Mouse (Mus musculus) left cerebral cortex, postnatal 14 days (tissue): ENCODE measurements around the gene Tfpi. TPM values are rescaled to one million over a fixed set of nuclear protein-coding genes. Genes with fewer than 3 reads are reported as not detected.
"Not testable (repeated sequence)": the region's sequence is repeated elsewhere in the genome, so short reads cannot be mapped to it uniquely, and the experiment has no call there.

Experiments
- DNase-seq, 2 experiments: peaks; one replicate each; pipeline ENCODE4 v3.0.0; 2021 to 2022; ENCODE audit warnings: low spot score in 2 of 2, mixed read lengths in 1 of 2
- intact Hi-C: fragments of 180-260 bp; cut with DNase I; formaldehyde crosslinking; loops from one replicate; pipeline ENCODE4 v1.15.1; 2025
- long read RNA-seq, 2 experiments: library from polyadenylated mRNA; stranded (forward); transcript quantifications; one replicate each; pipeline ENCODE4 v2.0.0; 2021
- total RNA-seq, 2 experiments: library from RNA; stranded (reverse); gene quantifications; 2 replicates each; pipeline ENCODE4 v1.2.3; 2021

Gene Tfpi
- total RNA-seq: 1 to 10 TPM; 6.5 to 7.2 TPM
- long read RNA-seq, experiment 1, partial matches to known transcripts: 1 of 10 reads
- long read RNA-seq, experiment 1, other reads (novel, unspliced or antisense): 7 of 10 reads
- long read RNA-seq, experiment 2, partial matches to known transcripts: 0 of 5 reads
- long read RNA-seq, experiment 2, other reads (novel, unspliced or antisense): 3 of 5 reads

DNA sequence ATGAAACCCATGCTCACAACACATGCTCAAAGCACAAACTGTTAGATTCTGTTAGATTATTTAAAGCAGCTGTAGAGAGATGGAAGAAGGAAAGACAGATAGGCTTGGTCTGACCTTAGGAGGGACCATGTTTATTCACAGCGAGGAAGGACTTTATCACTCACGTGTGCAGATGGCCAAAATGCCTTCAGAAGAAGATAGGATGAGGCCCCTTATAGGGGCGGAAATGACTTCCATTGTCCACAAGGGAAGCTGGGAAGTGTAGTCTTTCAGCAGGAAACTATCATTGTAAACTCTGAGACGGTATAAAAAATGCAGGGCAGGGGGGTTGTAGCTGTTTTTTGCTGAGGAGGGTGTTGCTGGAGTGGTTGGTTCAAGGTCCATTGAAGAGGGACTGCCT is at the start of gene Tfpi:
Gene Tfpi, minus strand, starts transcription at position 199 of the 400 bp plus-strand sequence.
- no peak for DNase-seq
- intact Hi-C loops: no loop called here

DNA sequence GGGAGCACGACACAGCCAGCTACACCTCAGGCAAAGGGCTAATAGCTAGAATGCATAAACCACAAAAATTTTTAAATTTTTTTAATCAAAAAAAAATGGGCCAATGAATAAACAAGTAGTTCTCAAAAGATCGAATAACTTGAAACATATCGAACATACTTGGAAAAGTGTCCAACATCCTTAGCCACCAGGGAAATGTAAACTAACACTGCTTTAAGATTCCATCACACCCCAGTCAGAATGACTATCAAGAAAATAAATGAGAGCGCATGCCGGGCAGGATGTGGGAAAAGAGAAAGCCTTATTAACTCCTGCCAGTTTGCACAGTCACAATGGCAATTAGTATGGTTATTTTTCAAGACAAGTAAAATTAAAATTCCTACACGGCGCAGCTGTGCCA is 49.6 kb upstream of the Tfpi start:
- no peak for DNase-seq
- intact Hi-C loops: no loop called here

DNA sequence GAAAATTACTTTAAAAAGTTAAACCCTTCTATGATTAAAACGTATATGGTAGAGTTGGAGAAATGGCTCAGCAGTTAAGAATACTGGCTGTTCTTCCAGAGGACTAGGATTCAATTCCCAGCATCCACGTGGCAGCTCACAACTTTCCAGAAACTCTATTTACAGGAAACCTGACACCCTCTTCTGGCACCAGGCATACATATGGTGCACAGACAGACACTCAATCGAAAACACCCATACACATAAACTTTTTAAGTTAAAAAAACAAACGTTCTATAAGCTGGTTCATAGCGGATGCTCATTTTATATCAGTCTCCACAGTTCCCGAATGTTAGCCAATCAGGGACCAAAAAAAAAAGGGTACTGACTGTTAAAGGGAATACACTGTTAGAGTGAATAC is 49.2 kb upstream of the Tfpi start:
- DNase-seq: no peak
- intact Hi-C loops: no loop called here

DNA sequence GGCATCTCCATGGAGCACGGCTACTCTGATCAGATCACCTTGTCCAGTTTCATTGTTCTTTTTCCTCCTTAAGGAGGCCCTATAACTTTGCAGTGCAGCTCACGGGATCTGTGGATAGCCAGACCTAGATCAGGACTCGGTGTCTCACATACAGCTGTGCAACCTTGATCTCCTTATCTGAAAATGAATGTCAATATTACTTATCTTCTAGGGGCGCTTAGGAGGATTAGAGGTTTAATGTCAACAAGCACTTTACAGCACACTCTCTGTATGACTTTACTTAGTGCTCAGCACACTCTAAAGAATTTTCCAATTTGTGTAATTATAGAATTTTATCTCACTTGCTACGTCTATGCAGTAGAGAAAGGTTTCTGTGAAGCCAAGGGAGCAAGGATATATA is 48.5 kb upstream of the Tfpi start:
- DNase-seq: no peak
- intact Hi-C loops: no loop called here

DNA sequence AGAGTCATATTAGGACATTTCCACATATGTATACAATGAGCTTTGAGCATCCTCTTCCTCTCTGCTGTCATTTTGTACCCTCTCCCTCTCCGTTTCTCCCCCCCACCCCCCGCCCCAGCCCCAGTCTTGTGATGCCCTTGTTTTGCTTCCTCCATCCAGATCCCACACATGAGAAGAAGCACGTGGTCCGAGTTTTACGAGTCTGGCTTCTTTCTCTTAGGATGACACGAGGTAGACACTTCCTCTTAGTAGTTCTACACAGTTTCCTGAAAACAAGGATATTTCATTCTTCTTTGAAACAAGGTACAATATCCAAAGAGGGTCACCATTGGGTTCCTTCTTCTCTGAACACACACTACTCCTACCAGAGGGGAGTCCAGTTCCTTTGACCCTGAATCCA is 47.4 kb upstream of the Tfpi start:
- intact Hi-C loops: no loop called here
- DNase-seq: no peak

DNA sequence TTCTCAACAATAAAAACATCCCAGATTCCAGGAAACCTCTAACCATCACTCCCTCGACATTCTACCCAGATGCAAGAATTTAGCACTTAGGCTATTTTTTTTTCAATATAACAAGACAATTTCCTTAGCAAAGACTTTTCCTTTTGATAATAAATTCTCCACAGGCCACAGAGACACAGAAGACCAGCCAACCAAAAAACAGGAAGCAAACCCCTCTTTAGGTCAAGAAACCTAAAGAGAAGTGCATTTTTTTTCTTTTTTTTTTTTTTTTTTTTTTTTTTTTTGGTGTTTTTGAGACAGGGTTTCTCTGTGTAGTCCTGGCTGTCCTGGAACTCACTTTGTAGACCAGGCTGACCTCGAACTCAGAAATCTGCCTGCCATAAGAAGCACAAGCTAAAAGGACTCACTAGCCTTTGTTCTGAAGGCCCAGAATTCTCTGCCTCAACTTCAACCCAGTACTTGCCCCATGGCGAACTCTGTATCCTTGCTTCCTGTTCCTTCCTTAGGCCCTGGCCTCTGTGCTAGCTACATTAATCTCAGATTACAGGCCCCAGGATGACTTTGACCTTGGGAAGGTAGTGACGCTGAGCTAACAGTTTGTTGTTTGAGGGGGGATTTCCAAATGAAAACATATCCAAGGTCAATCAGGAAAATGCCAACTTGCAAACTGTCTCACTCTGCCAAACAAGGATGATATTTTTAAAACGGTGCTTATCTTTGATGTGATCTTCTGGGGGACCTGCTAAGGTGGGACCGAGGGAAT is 46.7 kb upstream of the Tfpi start:
- intact Hi-C loops: no loop called here
- no peak for DNase-seq

DNA sequence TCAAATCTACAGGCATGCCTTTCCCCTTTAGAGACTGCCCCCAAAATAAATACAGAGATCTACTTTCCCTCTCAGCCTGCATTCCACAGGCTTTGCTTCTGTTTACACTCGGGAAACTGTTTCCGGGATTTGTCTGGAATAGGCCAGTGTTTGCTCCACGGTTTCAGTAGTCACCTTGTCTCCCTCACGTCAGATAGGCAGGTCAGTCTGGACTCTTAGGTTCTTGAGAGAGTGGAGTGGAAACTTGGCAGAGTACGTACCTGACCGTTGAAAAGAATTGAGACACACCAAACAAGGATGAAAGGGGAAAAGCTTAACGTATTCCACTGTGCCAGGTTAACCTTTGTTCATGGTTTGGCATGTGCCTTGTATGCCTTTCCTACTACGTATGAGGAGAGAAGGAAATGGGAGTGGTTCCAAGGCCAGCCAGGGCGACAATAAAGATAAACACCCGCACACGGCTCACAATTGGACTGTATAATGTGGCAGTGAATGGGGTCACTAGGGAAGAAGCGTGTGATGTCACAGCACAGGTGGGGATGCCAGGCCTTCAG is 43.0 kb upstream of the Tfpi start:
- intact Hi-C loops: no loop called here
- DNase-seq: no peak

DNA sequence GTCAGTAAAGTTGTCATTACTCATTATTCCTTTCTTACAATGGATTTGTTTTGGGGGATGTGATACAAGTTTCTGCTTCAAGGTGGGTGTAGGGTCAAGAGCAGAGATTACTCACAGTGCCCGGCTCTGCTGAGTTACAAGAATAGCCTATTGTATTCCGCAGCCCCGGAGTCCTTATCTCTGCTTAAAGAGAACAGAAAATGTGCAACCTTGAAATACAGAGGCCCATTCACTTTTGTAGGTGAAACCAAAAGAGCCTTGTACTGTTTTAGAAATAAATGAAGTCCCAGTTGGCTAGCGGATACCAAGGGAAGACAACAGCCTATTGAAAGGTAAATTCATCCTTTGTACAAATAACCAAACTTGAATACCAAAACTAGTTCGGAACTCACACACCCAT is 42.2 kb upstream of the Tfpi start:
- intact Hi-C loops: no loop called here
- DNase-seq: no peak

DNA sequence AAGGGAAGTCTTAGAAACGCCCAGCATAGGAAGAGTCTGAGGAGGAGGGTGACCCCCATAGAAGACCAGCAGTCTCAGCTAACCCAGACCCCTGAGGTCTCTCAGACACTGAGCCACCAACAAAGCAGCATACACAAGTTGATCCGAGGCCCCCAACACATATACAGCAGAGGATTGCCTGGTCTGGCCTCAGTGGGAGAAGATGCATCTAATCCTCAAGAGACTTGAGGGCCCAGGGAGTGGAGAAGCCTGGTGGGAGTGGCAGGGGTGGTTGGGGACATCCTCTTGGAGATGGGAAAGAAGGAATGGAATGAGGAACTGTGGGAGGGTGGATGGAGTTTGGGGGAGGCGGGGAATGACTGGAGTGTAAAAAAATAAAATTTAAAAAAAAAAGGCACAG is 36.7 kb upstream of the Tfpi start:
- intact Hi-C loops: no loop called here
- no peak for DNase-seq

DNA sequence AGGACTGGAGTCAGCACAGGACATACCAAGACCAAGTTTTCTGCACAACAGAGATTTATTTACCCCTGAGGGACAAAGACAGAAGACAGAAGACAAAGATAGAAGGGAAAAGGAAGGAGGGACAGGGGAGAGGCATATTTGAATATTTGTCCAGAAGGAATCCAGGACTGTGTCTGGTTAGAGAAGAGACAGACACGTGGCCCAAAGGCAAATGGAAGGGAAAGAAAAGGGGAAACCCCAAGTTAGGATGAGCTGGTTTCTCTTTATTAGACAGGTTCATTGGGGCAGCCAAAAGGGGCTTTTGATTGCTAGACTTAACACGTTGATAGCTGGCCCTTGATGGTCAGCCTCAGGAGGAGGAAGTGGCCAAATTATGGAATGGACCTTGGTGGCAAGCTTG is 34.9 kb upstream of the Tfpi start:
- no peak for DNase-seq
- intact Hi-C loops: no loop called here

DNA sequence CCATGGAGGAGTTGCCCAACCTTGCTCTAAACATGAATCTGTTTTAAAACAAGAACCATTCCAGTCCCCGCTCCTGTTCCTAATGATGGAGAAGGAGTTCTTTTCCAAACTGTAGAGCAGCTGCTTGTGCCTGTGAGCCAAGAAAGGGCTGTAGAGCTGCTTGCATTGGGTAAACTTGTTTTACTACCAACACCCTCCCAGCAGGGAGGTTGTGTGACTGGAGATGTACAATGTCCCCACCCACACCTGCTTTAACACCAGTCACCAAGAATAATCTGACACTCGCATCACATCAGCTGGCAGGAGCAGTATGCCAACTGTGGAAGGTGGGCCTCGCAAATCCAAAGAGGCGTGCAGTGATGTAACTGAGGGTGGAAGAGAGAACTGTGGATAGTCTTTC is 34.5 kb upstream of the Tfpi start:
- DNase-seq: peak; percentile 42 to 77
- intact Hi-C loops: no loop called here

DNA sequence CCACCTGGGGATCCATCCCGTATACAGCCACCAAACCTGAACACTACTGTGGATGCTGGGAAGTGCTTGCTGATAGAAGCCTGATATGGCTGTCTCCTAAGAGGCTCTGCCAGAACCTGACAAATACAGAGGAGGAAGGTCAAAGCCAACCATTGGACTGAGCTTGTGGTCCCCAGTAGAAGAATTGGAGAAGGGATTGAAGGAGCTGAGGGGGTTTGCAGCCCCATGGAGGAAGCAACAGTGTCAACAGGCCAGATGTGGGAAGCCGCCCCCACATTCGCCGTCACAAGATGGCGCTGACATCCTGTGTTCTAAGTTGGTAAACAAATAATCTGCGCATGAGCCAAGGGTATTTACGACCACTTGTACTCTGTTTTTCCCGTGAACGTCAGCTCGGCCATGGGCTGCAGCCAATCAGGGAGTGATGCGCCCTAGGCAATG is 28.4 kb upstream of the Tfpi start:
- peak; percentile 17 to 29 for DNase-seq
- intact Hi-C loops: not testable (repeated sequence)

DNA sequence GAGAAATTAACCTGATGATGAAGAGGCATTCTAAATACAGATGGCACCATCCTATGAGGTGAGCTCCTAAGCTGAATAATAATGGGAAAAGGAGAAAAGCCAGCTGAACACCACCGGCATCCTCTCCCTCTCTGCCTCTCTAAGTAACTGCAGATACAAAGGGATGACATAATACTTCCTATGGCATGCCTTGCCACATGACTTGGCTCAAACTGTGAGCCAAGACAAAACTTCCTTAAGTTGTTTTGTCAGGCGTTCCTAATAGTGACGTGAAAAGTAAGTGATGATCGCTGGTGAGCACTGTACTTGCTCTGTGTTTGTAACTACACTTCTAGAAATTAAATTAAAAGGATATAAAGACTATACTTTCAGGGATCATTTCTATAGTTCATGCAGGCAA is 27.7 kb upstream of the Tfpi start:
- intact Hi-C loops: no loop called here
- no peak for DNase-seq

DNA sequence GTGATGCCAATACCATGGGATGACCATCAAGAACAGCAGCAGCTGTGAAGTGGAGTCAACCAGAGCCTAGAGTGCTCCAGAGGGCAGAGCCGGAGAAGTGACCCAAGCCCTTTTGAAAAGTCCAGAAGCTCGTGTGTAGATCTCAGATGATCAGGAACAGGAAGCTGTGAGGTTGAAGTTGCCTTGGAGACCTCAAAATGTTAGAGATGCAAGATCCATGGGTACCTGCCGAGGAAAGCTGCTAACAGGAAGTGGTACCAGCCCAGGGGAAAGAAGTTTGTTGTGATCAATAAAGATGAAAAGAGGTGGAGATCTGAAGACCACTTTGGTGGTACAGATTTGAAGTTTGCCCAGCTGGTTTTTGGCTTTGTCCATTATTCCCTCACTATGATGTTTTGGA is 22.3 kb upstream of the Tfpi start:
- no peak for DNase-seq
- intact Hi-C loops: no loop called here

DNA sequence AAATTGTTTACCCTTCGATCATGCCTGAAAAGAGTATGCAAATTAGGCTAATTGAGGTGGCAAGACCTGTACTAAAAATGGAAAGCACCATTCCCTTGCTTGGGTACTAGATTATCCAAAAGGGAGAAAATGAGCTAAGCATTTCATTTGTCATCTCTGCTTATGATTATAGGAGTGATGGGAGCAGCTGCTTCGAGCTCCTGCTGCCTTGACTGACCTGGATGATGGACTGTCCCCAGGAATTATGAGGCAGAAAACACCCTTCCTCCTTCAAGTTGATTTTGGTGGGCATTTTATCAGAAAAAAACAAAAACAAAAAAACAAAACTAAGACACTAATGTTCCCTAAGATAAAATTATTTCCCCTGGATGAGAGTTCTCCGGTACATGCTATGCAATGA is 18.5 kb upstream of the Tfpi start:
- DNase-seq: no peak
- intact Hi-C loops: no loop called here

DNA sequence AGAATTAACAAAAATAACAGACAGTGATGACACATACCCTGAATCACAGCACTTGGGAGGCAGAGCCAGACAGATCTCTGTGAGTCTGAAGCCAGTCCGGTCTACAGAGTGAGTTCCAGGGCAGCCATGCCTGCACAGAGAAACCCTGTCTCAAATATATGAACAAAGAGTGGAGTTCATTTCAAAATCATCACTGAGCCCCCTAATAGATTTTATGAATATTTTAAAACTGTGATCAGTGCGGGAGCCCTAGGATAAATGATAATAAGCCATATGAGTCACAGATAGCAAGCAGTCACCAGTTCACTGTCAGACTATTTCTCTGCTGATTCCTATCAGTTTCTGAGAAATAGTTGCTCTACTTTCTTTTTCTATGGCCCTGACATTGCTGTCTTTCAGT is 17.1 kb upstream of the Tfpi start:
- DNase-seq: no peak
- intact Hi-C loops: no loop called here

DNA sequence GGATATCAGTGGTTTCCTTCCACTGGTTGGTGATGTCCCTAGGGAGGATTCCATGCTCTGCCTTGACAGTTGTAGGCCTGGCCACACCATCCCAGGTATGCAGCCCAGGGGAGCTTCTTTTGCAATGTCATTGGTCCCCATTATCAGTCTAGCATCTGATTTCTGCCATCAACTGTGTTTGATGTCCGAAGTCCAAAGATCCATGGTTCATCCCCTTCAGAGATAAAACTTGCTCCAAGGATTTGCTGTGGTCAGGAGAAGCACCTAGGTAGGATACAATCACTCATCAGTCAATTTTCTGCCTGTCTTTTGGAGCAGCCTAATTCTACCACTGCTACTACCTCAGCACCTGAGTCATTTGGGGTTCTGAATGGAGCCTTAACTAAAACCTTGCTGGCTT is 15.1 kb upstream of the Tfpi start:
- intact Hi-C loops: no loop called here
- DNase-seq: no peak

DNA sequence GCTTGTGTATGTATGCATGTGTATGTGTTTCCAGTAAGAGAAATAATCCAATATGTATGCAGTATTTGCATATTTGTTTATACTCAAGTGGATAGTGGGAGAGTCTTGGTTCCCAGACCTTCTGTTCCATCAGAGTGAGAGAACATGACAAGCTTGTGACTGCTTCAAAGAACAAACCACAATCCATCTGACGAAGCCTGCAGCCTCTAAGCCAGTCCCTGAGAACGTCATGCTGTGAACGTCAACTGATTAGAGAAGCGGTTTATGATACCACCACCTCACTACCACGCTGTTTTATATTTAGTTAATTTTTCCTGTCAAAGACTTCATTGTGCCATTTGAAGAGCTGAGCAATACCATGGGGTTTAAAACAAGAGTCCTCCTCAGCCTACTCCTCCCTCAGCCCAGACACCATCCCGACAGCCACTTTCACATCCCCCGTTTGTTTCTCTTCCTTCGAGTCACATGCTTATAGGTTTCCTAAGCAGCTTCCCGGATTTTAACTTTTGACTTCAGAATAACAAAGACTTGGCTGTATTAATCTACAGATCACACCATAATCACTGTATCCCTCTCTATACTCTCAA is 11.2 kb upstream of the Tfpi start:
- intact Hi-C loops: no loop called here
- DNase-seq: no peak

DNA sequence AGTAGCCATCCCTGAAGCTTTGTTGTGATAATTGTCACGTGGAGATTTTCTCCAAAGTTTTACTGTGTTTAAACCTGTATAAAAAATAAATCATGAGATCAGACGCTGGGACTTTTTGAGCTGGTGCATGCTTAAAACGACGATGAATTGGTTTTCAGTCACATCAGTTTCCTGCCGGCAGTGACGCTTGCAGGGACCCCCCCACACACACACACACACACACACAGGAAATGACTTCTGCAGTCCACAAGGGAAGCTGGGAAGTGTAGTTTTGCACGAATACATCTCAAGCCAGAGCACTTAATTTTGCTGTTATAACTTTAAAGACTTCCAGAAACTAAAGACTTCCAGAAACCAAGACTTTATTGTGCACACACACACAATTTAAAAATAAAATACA is 5.3 kb upstream of the Tfpi start:
- DNase-seq: peak; percentile 54 to 62
- intact Hi-C loops: no loop called here

DNA sequence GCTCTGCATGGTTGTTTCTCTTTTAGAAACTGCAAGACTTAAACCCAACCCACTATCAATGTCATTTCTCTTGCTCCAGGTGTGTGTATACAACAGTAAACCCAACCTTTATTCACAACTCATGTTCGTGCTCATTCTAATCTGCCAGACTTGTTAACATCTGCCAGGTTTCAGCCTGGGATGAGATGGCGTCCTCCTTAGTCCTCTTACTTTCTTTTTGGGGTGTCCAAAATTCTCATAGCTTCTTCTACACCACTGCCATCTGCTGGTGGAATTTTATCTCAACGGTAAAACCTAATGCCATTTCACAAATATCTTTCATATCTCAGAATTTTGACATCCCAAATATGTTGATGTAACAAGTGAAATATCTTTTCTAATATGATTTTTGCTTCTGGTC is 2.5 kb upstream of the Tfpi start:
- peak; percentile 49 to 62 for DNase-seq
- intact Hi-C loops: no loop called here

DNA sequence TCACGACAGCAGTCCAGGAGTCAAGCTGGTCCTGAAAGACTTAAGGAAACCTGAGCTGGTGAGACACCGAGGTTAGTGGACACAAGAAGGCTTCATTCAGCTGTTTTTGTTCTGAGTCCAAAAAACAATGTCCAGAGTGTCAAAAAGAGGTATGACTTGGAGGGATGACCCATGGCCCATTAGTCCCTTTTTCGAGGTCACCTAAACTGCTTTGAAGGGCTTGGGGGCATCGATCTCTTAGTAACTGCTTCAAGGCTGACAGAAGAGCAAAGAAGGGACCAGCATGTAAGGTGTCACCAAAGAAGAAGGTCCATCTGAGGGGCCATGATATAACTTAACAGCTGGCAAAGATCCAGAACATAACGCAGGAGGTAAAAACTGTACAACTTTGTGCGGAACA is 1.2 kb upstream of the Tfpi start:
- intact Hi-C loops: no loop called here
- DNase-seq: no peak
